Mouse (Mus musculus): Measurements from ENCODE around the gene Pan3. TPM values are rescaled to one million over a fixed set of nuclear protein-coding genes. Genes with fewer than 3 reads are reported as not detected.

The Pan3 gene
- total and polyA plus RNA-seq, 2 experiments from 2014 or later, result 38.9 to 61.4 TPM

- H3K4me2 ChIP-seq (ENCODE audit: low read depth, low read length, poor library complexity, severe bottlenecking), result no peak overlapping the region
- no peak for DNase-seq (ENCODE audit: low spot score)
- no peaks in the 10 kb centered on the region for H3K36me3 ChIP-seq (ENCODE audit: insufficient read depth, low read length)
- H3K4me3 ChIP-seq (ENCODE audit: low read depth, low read length), result no peak overlapping the region
- no peak overlapping the region for H3K9ac ChIP-seq (replicated peaks; ENCODE audit: low read length, poor library complexity, severe bottlenecking)
- 88% methylated on average over 7 of the region's 7 CpGs for WGBS
- ATAC-seq (ENCODE audit: low FRiP score), result no peak
- no peak for TF ChIP-seq CTCF (IDR thresholded peaks at IDR 0.05)
- no peaks in the 10 kb centered on the region for H3K9me3 ChIP-seq (ENCODE audit: low read length)
- H3K4me1 ChIP-seq (ENCODE audit: insufficient read depth, low read length), result no peaks in the 10 kb centered on the region
- H3K27me3 ChIP-seq (ENCODE audit: insufficient read depth, low read length), result no peaks in the 10 kb centered on the region
- H3K27ac ChIP-seq (ENCODE audit: low read depth, low read length), result no peak overlapping the region
Measured at GRCm38 (mm10) chr5:147572695-147573094, 142.7 kb downstream of the Pan3 start.

GRCm38 (mm10) chr5:147573555-147573954 lies 143.6 kb downstream of the Pan3 start:
- Histone ChIP-seq H3K4me3 (ENCODE audit: low read depth, low read length) (no peak overlapping the region), H3K27me3 (ENCODE audit: insufficient read depth, low read length) (no peaks in the 10 kb centered on the region), H3K4me1 (ENCODE audit: insufficient read depth, low read length) (no peaks in the 10 kb centered on the region), H3K9me3 (ENCODE audit: low read length) (no peaks in the 10 kb centered on the region), H3K4me2 (ENCODE audit: low read depth, low read length, poor library complexity, severe bottlenecking) (no peak overlapping the region), H3K27ac (ENCODE audit: low read depth, low read length) (no peak overlapping the region), H3K36me3 (ENCODE audit: insufficient read depth, low read length) (no peaks in the 10 kb centered on the region), H3K9ac (replicated peaks; ENCODE audit: low read length, poor library complexity, severe bottlenecking) (no peak overlapping the region)
- ATAC-seq (ENCODE audit: low FRiP score) (no peak), DNase-seq (ENCODE audit: low spot score) (no peak)
- WGBS, result 91% methylated on average over 1 of the region's 1 CpGs
- no peak for TF ChIP-seq CTCF (IDR thresholded peaks at IDR 0.05)

- 71% methylated on average over 8 of the region's 8 CpGs for WGBS
- Histone ChIP-seq H3K9me3 (ENCODE audit: low read length) (no peaks in the 10 kb centered on the region), H3K27ac (ENCODE audit: low read depth, low read length) (no peak overlapping the region), H3K4me3 (ENCODE audit: low read depth, low read length) (no peak overlapping the region), H3K4me2 (ENCODE audit: low read depth, low read length, poor library complexity, severe bottlenecking) (no peak overlapping the region), H3K36me3 (ENCODE audit: insufficient read depth, low read length) (no peaks in the 10 kb centered on the region), H3K9ac (replicated peaks; ENCODE audit: low read length, poor library complexity, severe bottlenecking) (no peak overlapping the region), H3K27me3 (ENCODE audit: insufficient read depth, low read length) (no peaks in the 10 kb centered on the region), H3K4me1 (ENCODE audit: insufficient read depth, low read length) (no peaks in the 10 kb centered on the region)
- no peak for TF ChIP-seq CTCF (IDR thresholded peaks at IDR 0.05)
- no peak for DNase-seq (ENCODE audit: low spot score)
- no peak for ATAC-seq (ENCODE audit: low FRiP score)
Measured at GRCm38 (mm10) chr5:147574517-147574916, 144.6 kb downstream of the Pan3 start.

- ATAC-seq (ENCODE audit: low FRiP score), result no peak
Measured at GRCm38 (mm10) chr5:147577003-147577402, 147.0 kb downstream of the Pan3 start.

GRCm38 (mm10) chr5:147579148-147579547 lies 149.2 kb downstream of the Pan3 start:
- WGBS, result 90% methylated on average over 7 of the region's 7 CpGs
- Histone ChIP-seq H3K27ac (ENCODE audit: low read depth, low read length) (no peak overlapping the region), H3K4me1 (ENCODE audit: insufficient read depth, low read length) (no peaks in the 10 kb centered on the region), H3K27me3 (ENCODE audit: insufficient read depth, low read length) (no peaks in the 10 kb centered on the region), H3K9me3 (ENCODE audit: low read length) (no peaks in the 10 kb centered on the region), H3K36me3 (ENCODE audit: insufficient read depth, low read length) (no peaks in the 10 kb centered on the region), H3K4me2 (ENCODE audit: low read depth, low read length, poor library complexity, severe bottlenecking) (no peak overlapping the region), H3K4me3 (ENCODE audit: low read depth, low read length) (no peak overlapping the region), H3K9ac (replicated peaks; ENCODE audit: low read length, poor library complexity, severe bottlenecking) (no peak overlapping the region)
- TF ChIP-seq CTCF (IDR thresholded peaks at IDR 0.05), result 0 out of 2 replicates have a peak, but pooled peaks have one; percentile 11
- ATAC-seq (ENCODE audit: low FRiP score) (no peak), DNase-seq (ENCODE audit: low spot score) (no peak)

More at GRCm38 (mm10) chr5:147577003-147577402, 147.0 kb downstream of the Pan3 start:
- H3K27me3 ChIP-seq (ENCODE audit: insufficient read depth, low read length), result no peaks in the 10 kb centered on the region
- DNase-seq (ENCODE audit: low spot score), result no peak
- no peak overlapping the region for H3K27ac ChIP-seq (ENCODE audit: low read depth, low read length)
- H3K9ac ChIP-seq (replicated peaks; ENCODE audit: low read length, poor library complexity, severe bottlenecking), result no peak overlapping the region
- H3K9me3 ChIP-seq (ENCODE audit: low read length), result no peaks in the 10 kb centered on the region
- H3K4me1 ChIP-seq (ENCODE audit: insufficient read depth, low read length), result no peaks in the 10 kb centered on the region
- no peak for TF ChIP-seq CTCF (IDR thresholded peaks at IDR 0.05)
- no peaks in the 10 kb centered on the region for H3K36me3 ChIP-seq (ENCODE audit: insufficient read depth, low read length)
- no peak overlapping the region for H3K4me2 ChIP-seq (ENCODE audit: low read depth, low read length, poor library complexity, severe bottlenecking)
- no peak overlapping the region for H3K4me3 ChIP-seq (ENCODE audit: low read depth, low read length)
- 84% methylated on average over 6 of the region's 6 CpGs for WGBS

GRCm38 (mm10) chr5:147579691-147580090 lies 149.7 kb downstream of the Pan3 start:
- no peak for TF ChIP-seq CTCF (IDR thresholded peaks at IDR 0.05)
- WGBS, result 90% methylated on average over 8 of the region's 8 CpGs
- DNase-seq (ENCODE audit: low spot score), result no peak

More at GRCm38 (mm10) chr5:147579691-147580090, 149.7 kb downstream of the Pan3 start:
- Histone ChIP-seq H3K27ac (ENCODE audit: low read depth, low read length) (no peak overlapping the region), H3K4me3 (ENCODE audit: low read depth, low read length) (no peak overlapping the region), H3K27me3 (ENCODE audit: insufficient read depth, low read length) (no peaks in the 10 kb centered on the region), H3K9me3 (ENCODE audit: low read length) (no peaks in the 10 kb centered on the region), H3K4me1 (ENCODE audit: insufficient read depth, low read length) (no peaks in the 10 kb centered on the region), H3K9ac (replicated peaks; ENCODE audit: low read length, poor library complexity, severe bottlenecking) (no peak overlapping the region), H3K4me2 (ENCODE audit: low read depth, low read length, poor library complexity, severe bottlenecking) (no peak overlapping the region), H3K36me3 (ENCODE audit: insufficient read depth, low read length) (no peaks in the 10 kb centered on the region)
- ATAC-seq (ENCODE audit: low FRiP score), result no peak

Measured in midbrain, postnatal 0 days (tissue).